Mouse (Mus musculus) embryonic facial prominence, embryonic 11.5 days (tissue): ENCODE data around the gene Schip1. TPM values are rescaled to one million over a fixed set of nuclear protein-coding genes. Genes with fewer than 3 reads are reported as not detected.
A peak's percentile ranks its signal among the peaks of the same experiment; 100 is the strongest.

Experiments
- ATAC-seq: fragments of 200-750 bp; cut with Nextera tagmentation; replicated peaks from 2 replicates; pipeline ENCODE4 v1.8.0; 2017; ENCODE audit warnings: low read depth; ENCODE audit not compliant: insufficient number of reproducible peaks, low FRiP score, low TSS enrichment
- DNase-seq: peaks from one replicate; pipeline ENCODE4 v3.0.0-alpha.2; 2015; ENCODE audit warnings: low spot score
- H3K27ac ChIP-seq: fragments of 300-500 bp; sonication (generic); replicated peaks from 2 replicates; pipeline ENCODE4 v1.5.1; 2014; ENCODE audit warnings: mild to moderate bottlenecking, low read depth, low read length, control low read depth
- H3K27me3 ChIP-seq: fragments of 300-500 bp; sonication (generic); 2 replicates; pipeline ENCODE4 v1.6.1; 2014; ENCODE audit warnings: mild to moderate bottlenecking, low read length, moderate library complexity, mixed read lengths; ENCODE audit not compliant: control insufficient read depth, insufficient read depth
- H3K36me3 ChIP-seq: fragments of 300-500 bp; sonication (generic); replicated peaks from 2 replicates; pipeline ENCODE4 v1.6.1; 2014; ENCODE audit warnings: low read depth, mild to moderate bottlenecking, low read length, moderate library complexity, mixed read lengths; ENCODE audit not compliant: control insufficient read depth, insufficient read depth
- H3K4me1 ChIP-seq: fragments of 300-500 bp; sonication (generic); 2 replicates; pipeline ENCODE4 v1.6.1; 2014; ENCODE audit warnings: low read length, mixed read lengths; ENCODE audit not compliant: control insufficient read depth, insufficient read depth
- H3K4me2 ChIP-seq: fragments of 300-500 bp; sonication (generic); 2 replicates; pipeline ENCODE4 v1.6.1; 2014; ENCODE audit warnings: low read depth, mild to moderate bottlenecking, control low read depth, low read length, moderate library complexity
- H3K4me3 ChIP-seq: fragments of 300-500 bp; sonication (generic); 2 replicates; pipeline ENCODE4 v1.5.1; 2014; ENCODE audit warnings: low read depth, low read length, control low read depth
- H3K9ac ChIP-seq: fragments of 300-500 bp; sonication (generic); replicated peaks from 2 replicates; pipeline ENCODE4 v1.6.1; 2014; ENCODE audit warnings: mild to moderate bottlenecking, control low read depth, low read length
- H3K9me3 ChIP-seq: fragments of 300-500 bp; sonication (generic); replicated peaks from 2 replicates; pipeline ENCODE4 v1.6.1; 2016; ENCODE audit warnings: mild to moderate bottlenecking, low read length, inconsistent platforms, mixed read lengths; ENCODE audit not compliant: control insufficient read depth
- WGBS: fragments of 180-500 bp; shearing (Covaris S2); extraction: QIAGEN DNeasy Blood & Tissue Kit; methylation state at CpG from one replicate; pipeline ENCODE4 v1.1.7; 2014; 5-methylcytosine and 5-hydroxymethylcytosine counted together
- polyA plus RNA-seq: library from polyadenylated mRNA; unstranded; fragments of >200 nt; fragmentation: Nextera tagmentation; extraction: Ambion mirVana; gene quantifications from 2 replicates; pipeline ENCODE4 v1.2.1, GENCODE M21; 2014

The Schip1 gene
- polyA plus RNA-seq, 1 experiment from 2014 or later: 41.7 TPM

GRCm38 (mm10) chr3:68610598-68611261 is 546.1 kb downstream of the Schip1 start:
- Histone ChIP-seq H3K9me3 (no peaks in the 10 kb centered on the region), H3K9ac (no peak overlapping the region), H3K27ac (no peak overlapping the region), H3K4me3 (no peak overlapping the region), H3K27me3 (no peaks in the 10 kb centered on the region), H3K4me2 (no peak overlapping the region), H3K36me3 (no peaks in the 10 kb centered on the region), H3K4me1 (no peaks in the 10 kb centered on the region)
- ATAC-seq (no peak), DNase-seq (no peak)
- 85% methylated on average over 11 of the region's 11 CpGs for WGBS

GRCm38 (mm10) chr3:68615042-68615810 is 550.6 kb downstream of the Schip1 start:
- 0 out of 2 replicates have a peak, but pooled peaks have one; percentile 29 for ATAC-seq
- no peaks in the 10 kb centered on the region for H3K27me3 ChIP-seq
- H3K27ac ChIP-seq: no peak overlapping the region
- H3K4me3 ChIP-seq: no peak overlapping the region
- H3K4me2 ChIP-seq: no peak overlapping the region
- H3K9ac ChIP-seq: no peak overlapping the region
- H3K9me3 ChIP-seq: no peaks in the 10 kb centered on the region
- no peaks in the 10 kb centered on the region for H3K4me1 ChIP-seq
- peak; percentile 69 for DNase-seq
- 70% methylated on average over 10 of the region's 10 CpGs for WGBS
- no peaks in the 10 kb centered on the region for H3K36me3 ChIP-seq

GRCm38 (mm10) chr3:68616363-68616762 is 551.8 kb downstream of the Schip1 start:
- ATAC-seq: no peak
- Histone ChIP-seq H3K27me3 (no peaks in the 10 kb centered on the region), H3K9me3 (no peaks in the 10 kb centered on the region), H3K36me3 (no peaks in the 10 kb centered on the region), H3K9ac (no peak overlapping the region), H3K27ac (no peak overlapping the region), H3K4me3 (no peak overlapping the region), H3K4me2 (no peak overlapping the region), H3K4me1 (no peaks in the 10 kb centered on the region)
- no peak for DNase-seq
- 94% methylated on average over 12 of the region's 12 CpGs for WGBS

- Histone ChIP-seq H3K4me3 (no peak overlapping the region), H3K4me2 (no peak overlapping the region), H3K27ac (no peak overlapping the region), H3K9me3 (no peaks in the 10 kb centered on the region), H3K27me3 (no peaks in the 10 kb centered on the region), H3K4me1 (no peaks in the 10 kb centered on the region), H3K9ac (no peak overlapping the region), H3K36me3 (no peaks in the 10 kb centered on the region)
- DNase-seq (no peak), ATAC-seq (no peak)
- 96% methylated on average over 10 of the region's 10 CpGs for WGBS
Measured at GRCm38 (mm10) chr3:68617708-68618107, 553.1 kb downstream of the Schip1 start.

- ATAC-seq: no peak
- no peak overlapping the region for H3K9ac ChIP-seq
- H3K9me3 ChIP-seq: no peaks in the 10 kb centered on the region
- no peaks in the 10 kb centered on the region for H3K36me3 ChIP-seq
- no peak overlapping the region for H3K4me3 ChIP-seq
- 79% methylated on average over 5 of the region's 5 CpGs for WGBS
- no peak overlapping the region for H3K4me2 ChIP-seq
- H3K4me1 ChIP-seq: no peaks in the 10 kb centered on the region
- no peak for DNase-seq
- no peaks in the 10 kb centered on the region for H3K27me3 ChIP-seq
- H3K27ac ChIP-seq: no peak overlapping the region
Measured at GRCm38 (mm10) chr3:68619097-68619496, 554.5 kb downstream of the Schip1 start.

- Histone ChIP-seq H3K27me3 (no peaks in the 10 kb centered on the region), H3K4me2 (no peak overlapping the region), H3K36me3 (no peaks in the 10 kb centered on the region), H3K4me1 (no peaks in the 10 kb centered on the region; the same call in 1 of the 2 replicates), H3K4me3 (no peak overlapping the region), H3K9ac (no peak overlapping the region), H3K9me3 (no peaks in the 10 kb centered on the region), H3K27ac (no peak overlapping the region)
- DNase-seq (no peak), ATAC-seq (no peak)
- 90% methylated on average over 3 of the region's 3 CpGs for WGBS
Measured at GRCm38 (mm10) chr3:68621971-68622370, 557.4 kb downstream of the Schip1 start.

- H3K27ac ChIP-seq: no peak overlapping the region
- no peaks in the 10 kb centered on the region; the same call in 1 of the 2 replicates for H3K4me1 ChIP-seq
- H3K4me3 ChIP-seq: no peak overlapping the region
- DNase-seq: no peak
- H3K9ac ChIP-seq: no peak overlapping the region
- H3K9me3 ChIP-seq: no peaks in the 10 kb centered on the region
- no peak for ATAC-seq
- 87% methylated on average over 5 of the region's 5 CpGs for WGBS
- no peak overlapping the region for H3K4me2 ChIP-seq
- H3K36me3 ChIP-seq: no peaks in the 10 kb centered on the region
- no peaks in the 10 kb centered on the region for H3K27me3 ChIP-seq
Measured at GRCm38 (mm10) chr3:68623036-68623435, 558.4 kb downstream of the Schip1 start.

GRCm38 (mm10) chr3:68624471-68624870 is 559.9 kb downstream of the Schip1 start:
- Histone ChIP-seq H3K27ac (no peak overlapping the region), H3K36me3 (no peaks in the 10 kb centered on the region), H3K4me2 (no peak overlapping the region), H3K4me3 (no peak overlapping the region), H3K9ac (no peak overlapping the region), H3K4me1 (no peaks in the 10 kb centered on the region; the same call in 1 of the 2 replicates), H3K27me3 (no peaks in the 10 kb centered on the region), H3K9me3 (no peaks in the 10 kb centered on the region)
- ATAC-seq: no peak
- WGBS: 80% methylated on average over 6 of the region's 6 CpGs
- DNase-seq: no peak
